Mouse (Mus musculus): ENCODE data around the gene Erc1.

DNA sequence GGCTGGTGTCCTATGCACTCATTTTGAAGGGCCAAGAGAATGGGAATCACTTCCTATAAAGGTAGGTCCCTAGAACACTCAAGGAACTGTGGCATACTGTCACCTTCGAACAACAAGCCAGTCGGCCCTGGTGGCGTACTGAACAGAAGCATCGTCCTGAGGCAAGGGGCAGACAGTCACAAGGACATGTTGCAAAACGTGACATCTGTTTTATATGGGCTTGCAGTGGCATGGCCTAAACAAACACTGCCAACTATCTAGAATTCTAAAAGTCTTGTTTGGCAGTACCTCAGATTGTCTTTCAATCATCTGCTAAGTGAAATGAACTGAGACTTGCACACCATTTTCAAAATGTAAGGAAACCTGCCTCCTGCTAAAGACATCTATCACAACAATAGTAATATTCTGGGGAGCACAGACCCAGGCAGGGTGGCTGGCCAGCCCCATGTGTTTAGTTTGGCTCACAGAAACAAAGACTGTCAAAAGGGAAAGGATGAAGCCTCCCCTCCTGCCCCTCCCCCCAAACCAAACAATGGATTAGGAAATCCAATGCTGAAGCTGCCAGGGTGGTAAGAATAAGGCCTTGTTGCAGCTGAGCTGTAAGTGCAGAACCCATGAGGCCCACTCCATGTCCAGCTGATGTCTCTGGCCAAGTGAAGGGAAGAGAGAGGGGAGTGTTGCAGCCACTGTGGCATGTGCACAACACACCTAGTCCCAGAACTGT is 262.2 kb downstream of the Erc1 start:
- TF ChIP-seq CTCF (conservative IDR thresholded peaks at IDR 0.05; ENCODE audit: insufficient read depth, insufficient read length, low read depth, low read length) (no peak), POLR2A (IDR thresholded peaks at IDR 0.05; ENCODE audit: low read depth, low read length) (no peak)
